Mouse (Mus musculus) limb, embryonic 13.5 days (tissue): ENCODE measurements at regions not wholly inside any gene's neighbourhood (a gene's known extent, or its start where the extent isn't known, plus 50 kb on each side); places are given as distances from the start of the nearest gene placed in this dataset.

Experiments
- ATAC-seq: fragments of 200-750 bp; cut with Nextera tagmentation; 2 replicates; pipeline ENCODE4 v1.8.0; 2017; ENCODE audit warnings: low read depth, moderate number of reproducible peaks, moderate TSS enrichment; ENCODE audit not compliant: low FRiP score
- H3K27ac ChIP-seq: fragments of 300-500 bp; sonication (generic); 2 replicates; pipeline ENCODE4 v1.5.1; 2015; ENCODE audit warnings: inconsistent platforms, mild to moderate bottlenecking, moderate library complexity
- H3K27me3 ChIP-seq: fragments of 300-500 bp; sonication (generic); 2 replicates; pipeline ENCODE4 v1.6.1; 2015; ENCODE audit warnings: mild to moderate bottlenecking, inconsistent platforms
- H3K36me3 ChIP-seq: fragments of 300-500 bp; sonication (generic); 2 replicates; pipeline ENCODE4 v1.6.1; 2015; ENCODE audit warnings: inconsistent platforms, mild to moderate bottlenecking, moderate library complexity
- H3K4me1 ChIP-seq: fragments of 300-500 bp; sonication (generic); 2 replicates; pipeline ENCODE4 v1.6.1; 2015; ENCODE audit warnings: inconsistent platforms
- H3K4me2 ChIP-seq: fragments of 300-500 bp; sonication (generic); replicated peaks from 2 replicates; pipeline ENCODE4 v1.6.1; 2015; ENCODE audit warnings: inconsistent platforms, mild to moderate bottlenecking, moderate library complexity
- H3K4me3 ChIP-seq: fragments of 300-500 bp; sonication (generic); 2 replicates; pipeline ENCODE4 v1.5.1; 2015; ENCODE audit warnings: moderate library complexity, mild to moderate bottlenecking, inconsistent platforms
- H3K9ac ChIP-seq: fragments of 300-500 bp; sonication (generic); 2 replicates; pipeline ENCODE4 v1.6.1; 2015; ENCODE audit warnings: mild to moderate bottlenecking, inconsistent platforms
- H3K9me3 ChIP-seq: fragments of 300-500 bp; sonication (generic); 2 replicates; pipeline ENCODE4 v1.6.1; 2016; ENCODE audit warnings: inconsistent platforms
- WGBS: fragments of 180-500 bp; shearing (Covaris S2); methylation state at CpG from one replicate; pipeline ENCODE4 v1.1.7; 2015; 5-methylcytosine and 5-hydroxymethylcytosine counted together

GRCm38 (mm10) chr10:99377548-99377947 lies 114.5 kb downstream of the Dusp6 start:
- 71% methylated on average over 4 of the region's 4 CpGs for WGBS
- H3K4me2 ChIP-seq: no peak overlapping the region
- H3K27ac ChIP-seq: no peak overlapping the region
- H3K4me3 ChIP-seq: no peak overlapping the region
- H3K4me1 ChIP-seq: peaks cover 15% of the 10 kb centered on the region
- H3K9me3 ChIP-seq: no peaks in the 10 kb centered on the region
- ATAC-seq: no peak
- no peaks in the 10 kb centered on the region for H3K27me3 ChIP-seq
- no peak overlapping the region for H3K9ac ChIP-seq
- no peaks in the 10 kb centered on the region for H3K36me3 ChIP-seq

- no peak overlapping the region for H3K4me3 ChIP-seq
- no peak for ATAC-seq
- WGBS: 39% methylated on average over 1 of the region's 1 CpGs
- peaks cover 15% of the 10 kb centered on the region for H3K4me1 ChIP-seq
- H3K36me3 ChIP-seq: no peaks in the 10 kb centered on the region
- H3K9ac ChIP-seq: no peak overlapping the region
- H3K27me3 ChIP-seq: no peaks in the 10 kb centered on the region
- no peak overlapping the region for H3K27ac ChIP-seq
- H3K4me2 ChIP-seq: no peak overlapping the region
- no peaks in the 10 kb centered on the region for H3K9me3 ChIP-seq
Observed at GRCm38 (mm10) chr10:99379156-99379555, 116.1 kb downstream of the Dusp6 start.

- H3K27me3 ChIP-seq: no peaks in the 10 kb centered on the region
- H3K4me1 ChIP-seq: peaks cover 8% of the 10 kb centered on the region
- no peaks in the 10 kb centered on the region for H3K36me3 ChIP-seq
- H3K27ac ChIP-seq: no peak overlapping the region
- no peak overlapping the region for H3K9ac ChIP-seq
- H3K4me3 ChIP-seq: no peak overlapping the region
- 90% methylated on average over 4 of the region's 4 CpGs for WGBS
- no peaks in the 10 kb centered on the region for H3K9me3 ChIP-seq
- no peak overlapping the region for H3K4me2 ChIP-seq
- no peak for ATAC-seq
Observed at GRCm38 (mm10) chr10:99380170-99380569, 117.1 kb downstream of the Dusp6 start.

- Histone ChIP-seq H3K27ac (no peak overlapping the region), H3K9me3 (no peaks in the 10 kb centered on the region), H3K4me1 (peaks cover 9% of the 10 kb centered on the region), H3K4me2 (no peak overlapping the region), H3K27me3 (no peaks in the 10 kb centered on the region), H3K4me3 (no peak overlapping the region), H3K9ac (no peak overlapping the region), H3K36me3 (no peaks in the 10 kb centered on the region)
- ATAC-seq: no peak
- 33% methylated on average over 4 of the region's 4 CpGs for WGBS
Observed at GRCm38 (mm10) chr10:99383028-99383427, 120.0 kb downstream of the Dusp6 start.

- no peaks in the 10 kb centered on the region for H3K9me3 ChIP-seq
- no peaks in the 10 kb centered on the region for H3K36me3 ChIP-seq
- peaks cover 10% of the 10 kb centered on the region for H3K4me1 ChIP-seq
- H3K27me3 ChIP-seq: peaks cover 9% of the 10 kb centered on the region
- H3K4me2 ChIP-seq: no peak overlapping the region
- H3K9ac ChIP-seq: no peak overlapping the region
- H3K27ac ChIP-seq: no peak overlapping the region
- no peak for ATAC-seq
- WGBS: 89% methylated on average over 6 of the region's 6 CpGs
- H3K4me3 ChIP-seq: no peak overlapping the region
Observed at GRCm38 (mm10) chr10:99384366-99384765, 121.3 kb downstream of the Dusp6 start.

- ATAC-seq: no peak
- Histone ChIP-seq H3K9me3 (no peaks in the 10 kb centered on the region), H3K4me2 (no peak overlapping the region), H3K4me1 (peaks cover 14% of the 10 kb centered on the region), H3K27me3 (peaks cover 13% of the 10 kb centered on the region), H3K4me3 (no peak overlapping the region), H3K27ac (no peak overlapping the region), H3K36me3 (no peaks in the 10 kb centered on the region), H3K9ac (no peak overlapping the region)
- 63% methylated on average over 3 of the region's 4 CpGs for whole genome bisulfite sequencing
Observed at GRCm38 (mm10) chr10:99384851-99385250, 121.8 kb downstream of the Dusp6 start.

- Histone ChIP-seq H3K27ac (no peak overlapping the region), H3K36me3 (no peaks in the 10 kb centered on the region), H3K4me2 (no peak overlapping the region), H3K9ac (no peak overlapping the region), H3K9me3 (no peaks in the 10 kb centered on the region), H3K4me1 (peaks cover 24% of the 10 kb centered on the region), H3K27me3 (peaks cover 13% of the 10 kb centered on the region), H3K4me3 (no peak overlapping the region)
- WGBS: 62% methylated on average over 6 of the region's 6 CpGs
- ATAC-seq: no peak
Observed at GRCm38 (mm10) chr10:99385854-99386253, 122.8 kb downstream of the Dusp6 start.

GRCm38 (mm10) chr10:99388526-99388925 lies 125.5 kb downstream of the Dusp6 start:
- peaks cover 43% of the 10 kb centered on the region for H3K4me1 ChIP-seq
- no peak overlapping the region for H3K4me2 ChIP-seq
- WGBS: 87% methylated on average over 7 of the region's 7 CpGs
- no peak overlapping the region; the same call in 1 of the 2 replicates for H3K27ac ChIP-seq
- peaks cover 13% of the 10 kb centered on the region for H3K27me3 ChIP-seq
- H3K4me3 ChIP-seq: no peak overlapping the region
- no peak overlapping the region for H3K9ac ChIP-seq
- ATAC-seq: no peak
- H3K36me3 ChIP-seq: no peaks in the 10 kb centered on the region
- H3K9me3 ChIP-seq: no peaks in the 10 kb centered on the region

- ATAC-seq: no peak
- H3K4me1 ChIP-seq: peaks cover 45% of the 10 kb centered on the region
- no peak overlapping the region for H3K4me3 ChIP-seq
Observed at GRCm38 (mm10) chr10:99388986-99389385, 126.0 kb downstream of the Dusp6 start.

GRCm38 (mm10) chr10:99390609-99391183 lies 127.7 kb downstream of the Dusp6 start:
- no peaks in the 10 kb centered on the region for H3K36me3 ChIP-seq
- H3K4me3 ChIP-seq: no peak overlapping the region
- WGBS: 6% methylated on average over 7 of the region's 7 CpGs
- 0 out of 2 replicates have a peak overlapping the region, but pooled peaks have one; percentile 23 for H3K4me2 ChIP-seq
- H3K9me3 ChIP-seq: no peaks in the 10 kb centered on the region
- no peak overlapping the region for H3K27ac ChIP-seq
- no peak overlapping the region for H3K9ac ChIP-seq
- H3K4me1 ChIP-seq: peaks cover 49% of the 10 kb centered on the region
- peaks cover 13% of the 10 kb centered on the region for H3K27me3 ChIP-seq
- peak; percentile 54; the same call in 1 of the 2 replicates for ATAC-seq

More at GRCm38 (mm10) chr10:99388986-99389385, 126.0 kb downstream of the Dusp6 start:
- 91% methylated on average over 8 of the region's 8 CpGs for WGBS
- Histone ChIP-seq H3K27me3 (peaks cover 13% of the 10 kb centered on the region), H3K4me2 (no peak overlapping the region), H3K27ac (no peak overlapping the region), H3K9ac (no peak overlapping the region), H3K9me3 (no peaks in the 10 kb centered on the region), H3K36me3 (no peaks in the 10 kb centered on the region)

GRCm38 (mm10) chr10:99391725-99392124 lies 128.7 kb downstream of the Dusp6 start:
- H3K27ac ChIP-seq: no peak overlapping the region
- WGBS: 45% methylated on average over 6 of the region's 6 CpGs

GRCm38 (mm10) chr10:99392979-99393378 lies 129.9 kb downstream of the Dusp6 start:
- Histone ChIP-seq H3K9ac (no peak overlapping the region), H3K4me2 (no peak overlapping the region), H3K36me3 (no peaks in the 10 kb centered on the region), H3K27me3 (peaks cover 13% of the 10 kb centered on the region), H3K9me3 (peaks cover 7% of the 10 kb centered on the region), H3K4me1 (peaks cover 52% of the 10 kb centered on the region), H3K4me3 (no peak overlapping the region), H3K27ac (no peak overlapping the region)
- no peak for ATAC-seq
- WGBS: 47% methylated on average over 5 of the region's 5 CpGs

More at GRCm38 (mm10) chr10:99391725-99392124, 128.7 kb downstream of the Dusp6 start:
- Histone ChIP-seq H3K4me2 (no peak overlapping the region), H3K27me3 (peaks cover 13% of the 10 kb centered on the region), H3K36me3 (no peaks in the 10 kb centered on the region), H3K4me3 (no peak overlapping the region), H3K4me1 (peaks cover 52% of the 10 kb centered on the region), H3K9ac (no peak overlapping the region), H3K9me3 (no peaks in the 10 kb centered on the region)
- no peak for ATAC-seq

- peaks cover 12% of the 10 kb centered on the region for H3K9me3 ChIP-seq
- H3K36me3 ChIP-seq: no peaks in the 10 kb centered on the region
- H3K27me3 ChIP-seq: peaks cover 13% of the 10 kb centered on the region
- H3K4me3 ChIP-seq: no peak overlapping the region
- peak overlapping the region; percentile 32 for H3K4me2 ChIP-seq
- peak; percentile 69; the same call in 1 of the 2 replicates for ATAC-seq
- 11% methylated on average over 8 of the region's 8 CpGs for WGBS
- H3K9ac ChIP-seq: peak overlapping the region; percentile 25; the same call in 1 of the 2 replicates
- peak overlapping the region; percentile 44; the same call in 1 of the 2 replicates for H3K27ac ChIP-seq
- H3K4me1 ChIP-seq: peaks cover 48% of the 10 kb centered on the region
Observed at GRCm38 (mm10) chr10:99393523-99393922, 130.5 kb downstream of the Dusp6 start.
